Mouse (Mus musculus): ENCODE measurements around the gene Adh6b. TPM values are rescaled to one million over a fixed set of nuclear protein-coding genes. Genes with fewer than 3 reads are reported as not detected.

Gene Adh6b
- 0.40 TPM for polyA plus RNA-seq (2014; fragmentation: Illumina TruSeq; extraction: RNeasy Lipid Tissue Mini Kit (QIAGEN cat#74804); ENCODE audit: insufficient read depth, low read depth, low replicate concordance)

GRCm38 (mm10) chr3:138341471-138341870 lies at the start of gene Adh6b:
TSS of gene Adh6b (plus strand) at chr3:138341775.

GRCm38 (mm10) chr3:138312965-138313364 lies 28.6 kb upstream of the Adh6b start, which contains the start of gene Adh6a:
TSS of gene Adh6a (plus strand) at chr3:138313286.

Other genes with a start within 250 kb of the Adh6b start
- gene Trmt10a, start 198.3 kb upstream of the Adh6b start, polyA plus RNA-seq (2014; fragmentation: Illumina TruSeq; extraction: RNeasy Lipid Tissue Mini Kit (QIAGEN cat#74804); ENCODE audit: insufficient read depth, low read depth, low replicate concordance): 2.6 TPM
- gene Mttp, start 196.8 kb upstream of the Adh6b start, polyA plus RNA-seq (2014; fragmentation: Illumina TruSeq; extraction: RNeasy Lipid Tissue Mini Kit (QIAGEN cat#74804); ENCODE audit: insufficient read depth, low read depth, low replicate concordance): 0.94 TPM
- gene 4930579F01Rik, start 147.9 kb upstream of the Adh6b start, polyA plus RNA-seq (2014; fragmentation: Illumina TruSeq; extraction: RNeasy Lipid Tissue Mini Kit (QIAGEN cat#74804); ENCODE audit: insufficient read depth, low read depth, low replicate concordance): not detected
- 11.1 TPM for gene Adh7, start 124.0 kb upstream of the Adh6b start, polyA plus RNA-seq (2014; fragmentation: Illumina TruSeq; extraction: RNeasy Lipid Tissue Mini Kit (QIAGEN cat#74804); ENCODE audit: insufficient read depth, low read depth, low replicate concordance)
- 162 TPM for gene Adh1, start 80.8 kb upstream of the Adh6b start, polyA plus RNA-seq (2014; fragmentation: Illumina TruSeq; extraction: RNeasy Lipid Tissue Mini Kit (QIAGEN cat#74804); ENCODE audit: insufficient read depth, low read depth, low replicate concordance)
- not detected for gene Adh6a, start 28.5 kb upstream of the Adh6b start, polyA plus RNA-seq (2014; fragmentation: Illumina TruSeq; extraction: RNeasy Lipid Tissue Mini Kit (QIAGEN cat#74804); ENCODE audit: insufficient read depth, low read depth, low replicate concordance)
- gene Adh4, start 73.7 kb downstream of the Adh6b start, polyA plus RNA-seq (2014; fragmentation: Illumina TruSeq; extraction: RNeasy Lipid Tissue Mini Kit (QIAGEN cat#74804); ENCODE audit: insufficient read depth, low read depth, low replicate concordance): not detected
- gene Adh5, start 101.3 kb downstream of the Adh6b start, polyA plus RNA-seq (2014; fragmentation: Illumina TruSeq; extraction: RNeasy Lipid Tissue Mini Kit (QIAGEN cat#74804); ENCODE audit: insufficient read depth, low read depth, low replicate concordance): 64.0 TPM
- gene Metap1, start 147.7 kb downstream of the Adh6b start, polyA plus RNA-seq (2014; fragmentation: Illumina TruSeq; extraction: RNeasy Lipid Tissue Mini Kit (QIAGEN cat#74804); ENCODE audit: insufficient read depth, low read depth, low replicate concordance): 14.4 TPM
- gene Eif4e, start 184.4 kb downstream of the Adh6b start, polyA plus RNA-seq (2014; fragmentation: Illumina TruSeq; extraction: RNeasy Lipid Tissue Mini Kit (QIAGEN cat#74804); ENCODE audit: insufficient read depth, low read depth, low replicate concordance): 56.5 TPM

Data from lung, adult 10 weeks (tissue).